Mouse (Mus musculus): ENCODE data around the gene BC049352.
A peak's percentile ranks its signal among the peaks of the same experiment; 100 is the strongest.

Gene BC049352

DNA sequence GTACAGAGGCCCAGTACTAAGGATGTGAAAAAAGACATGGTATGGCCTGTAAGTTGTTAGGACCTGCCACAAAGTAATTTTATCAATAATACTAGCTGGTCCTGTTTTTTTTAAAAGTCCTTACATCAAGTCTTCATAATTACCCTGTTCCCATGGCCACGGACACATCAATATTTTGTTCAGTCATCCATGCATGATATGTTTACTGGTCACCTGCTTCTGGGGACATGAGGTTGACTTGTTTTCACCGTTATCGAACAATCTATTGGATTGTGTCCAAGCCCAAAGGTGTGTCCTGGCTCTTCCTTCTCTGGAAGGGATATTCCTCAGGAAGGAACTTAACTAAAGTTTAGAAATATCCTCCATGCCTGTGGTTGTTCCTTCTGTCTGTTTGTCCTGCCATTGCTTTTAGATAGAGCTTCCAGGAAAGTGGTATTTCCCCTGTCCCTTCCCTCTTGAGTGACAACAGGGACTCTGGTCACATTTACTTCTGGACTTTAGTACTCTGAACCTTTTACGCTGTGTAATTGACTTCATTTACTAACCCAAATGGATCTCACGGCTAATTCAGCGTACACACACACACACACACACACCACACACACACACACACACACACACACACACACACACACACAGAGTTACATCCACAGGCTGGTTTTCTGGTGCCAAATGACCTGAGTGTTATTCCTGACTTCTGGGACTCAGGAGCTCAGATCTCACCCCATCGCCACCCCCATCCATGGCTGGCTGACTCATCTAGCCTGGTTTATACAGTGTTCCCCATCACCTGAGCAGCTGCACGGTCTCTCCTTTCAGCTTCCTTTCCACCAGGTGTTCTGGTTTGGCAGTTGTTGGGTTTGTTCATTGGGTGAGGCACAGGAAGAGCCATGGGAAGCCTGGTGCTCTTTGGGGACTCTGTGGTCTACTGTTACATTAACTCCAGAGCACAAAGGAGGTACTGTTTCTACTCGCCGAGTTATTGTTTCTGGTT is 7.1 kb downstream of the BC049352 start:
- DNase-seq (ENCODE audit: extremely low spot score, low spot score), result no peak

DNA sequence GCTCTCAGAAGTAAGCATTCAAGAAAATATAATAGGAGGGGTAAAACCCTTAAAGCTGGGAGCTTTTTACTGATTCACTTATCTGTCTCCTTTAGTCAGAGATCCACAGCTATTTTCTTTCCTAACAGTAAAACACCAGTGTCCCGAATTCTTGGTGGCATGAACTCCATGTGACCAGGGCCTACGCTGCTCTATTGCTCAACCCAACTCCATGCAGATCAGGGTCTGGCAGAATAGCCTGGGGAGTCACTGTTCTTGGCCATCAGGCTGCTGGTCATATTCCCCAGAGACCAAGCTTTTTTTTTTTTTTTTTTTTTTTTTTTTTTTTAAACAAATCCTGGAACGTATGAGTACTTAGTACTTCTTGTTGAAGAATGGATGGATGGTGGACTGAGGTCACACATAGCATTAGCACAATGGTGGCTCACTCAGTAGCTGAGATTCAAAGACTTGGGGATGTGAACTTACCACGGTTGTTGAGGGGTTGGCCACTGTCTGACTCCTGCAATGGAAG is 7.9 kb downstream of the BC049352 start:
- no peak for DNase-seq (ENCODE audit: extremely low spot score, low spot score)

DNA sequence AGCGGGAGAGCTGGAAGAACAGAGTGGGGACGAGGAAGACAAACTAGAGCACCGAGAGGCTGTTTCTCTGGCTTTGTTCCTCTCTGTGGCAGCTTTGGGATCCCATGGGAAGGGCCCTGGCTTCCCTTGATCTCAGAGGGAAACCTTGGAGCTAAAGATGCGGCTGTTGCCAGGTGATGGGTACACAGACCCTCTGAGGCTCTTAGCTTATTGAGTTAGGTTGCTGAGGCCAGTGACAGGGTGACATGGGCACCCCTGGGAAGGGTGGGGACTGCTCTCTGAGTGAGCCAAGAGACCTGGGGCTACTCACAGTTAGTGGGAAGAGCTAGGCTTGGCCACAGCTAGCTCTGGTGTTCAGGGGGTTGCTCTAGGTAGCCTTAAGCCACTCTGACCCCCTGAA is 13.7 kb downstream of the BC049352 start:
- DNase-seq (ENCODE audit: extremely low spot score, low spot score), result no peak

DNA sequence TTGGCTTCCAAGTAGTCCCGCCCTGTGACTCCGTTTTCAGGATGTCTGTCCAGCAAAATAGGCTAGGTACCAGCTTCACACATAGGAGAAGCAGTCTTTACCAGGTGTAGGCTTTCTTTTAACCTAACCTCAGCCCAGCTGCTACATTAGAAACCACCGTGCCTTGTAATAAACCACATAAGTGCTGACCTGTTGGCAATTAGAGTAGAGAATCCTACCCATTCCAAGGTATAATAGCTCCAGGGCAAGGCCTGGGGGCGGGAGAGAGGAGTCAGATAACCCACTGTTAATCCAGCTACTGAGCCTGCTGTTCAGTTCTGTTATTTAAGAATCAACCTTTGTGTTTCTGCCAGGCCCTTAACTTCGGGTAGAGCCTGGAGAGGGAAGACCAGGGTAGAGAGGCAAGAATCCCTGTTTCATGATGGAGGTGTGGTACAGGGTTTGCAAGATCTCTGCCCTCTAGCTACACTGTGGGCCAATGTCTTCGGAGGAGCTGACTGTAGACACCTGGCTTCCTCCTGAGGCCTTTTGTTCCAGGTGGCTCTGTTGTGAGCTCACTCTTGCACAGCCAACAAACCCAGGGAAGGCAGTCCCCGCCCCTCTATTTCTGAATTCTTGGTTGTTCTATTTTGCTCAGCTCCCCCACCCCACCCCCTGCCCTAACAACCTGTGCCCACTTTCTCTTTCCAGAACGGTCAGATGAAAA is 14.5 kb downstream of the BC049352 start:
- DNase-seq (ENCODE audit: extremely low spot score, low spot score), result no peak

DNA sequence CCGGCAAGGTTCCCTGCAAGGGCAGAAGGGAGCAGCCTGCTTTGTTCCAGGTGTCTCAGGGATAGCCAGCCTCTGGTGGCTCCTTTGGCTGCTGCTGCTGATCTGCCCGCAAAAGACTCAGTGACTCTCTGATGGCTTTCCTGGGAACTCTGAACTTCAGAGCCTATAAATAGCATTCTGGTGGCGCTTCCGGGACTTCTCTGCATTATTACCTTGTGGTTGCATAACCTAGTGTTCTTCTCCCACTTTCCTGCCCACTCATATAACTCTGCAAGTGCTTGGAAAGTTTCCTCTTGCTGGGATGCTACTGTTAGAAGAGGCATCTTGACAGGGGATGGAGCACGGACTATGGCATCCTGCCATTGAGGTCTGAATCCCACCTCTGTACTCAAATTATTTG is 15.7 kb downstream of the BC049352 start:
- DNase-seq (ENCODE audit: extremely low spot score, low spot score), result no peak

DNA sequence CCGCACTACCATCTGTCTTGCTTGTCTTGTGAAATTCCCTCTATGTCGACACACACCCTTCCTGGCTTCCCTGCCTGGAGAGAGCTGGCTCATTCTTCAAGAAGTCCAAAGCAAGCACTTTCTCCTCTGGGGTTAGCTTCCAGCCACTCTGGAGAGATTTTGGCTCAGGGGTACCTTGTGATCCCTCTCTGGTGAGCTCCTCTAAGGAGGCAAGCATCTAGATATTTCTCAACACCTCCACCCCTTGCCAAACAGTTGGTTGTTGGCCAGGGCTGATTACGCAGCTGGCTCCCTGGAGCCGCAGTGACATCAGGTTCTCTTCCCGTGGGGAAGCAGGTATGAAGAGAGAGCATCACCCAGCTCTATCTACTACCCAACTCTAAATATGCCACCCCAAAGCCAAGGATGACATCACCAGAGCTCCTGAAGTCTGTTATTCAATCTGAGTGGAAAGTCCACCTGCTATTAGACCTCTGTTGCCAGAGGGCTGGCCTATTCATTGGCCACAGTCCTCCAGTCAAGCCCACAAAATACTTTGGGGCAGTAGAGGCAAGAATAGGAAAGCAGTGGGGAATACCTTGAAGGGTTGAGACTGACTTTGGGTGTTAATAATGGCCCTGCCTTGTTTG is 19.6 kb downstream of the BC049352 start:
- no peak for DNase-seq (ENCODE audit: extremely low spot score, low spot score)

DNA sequence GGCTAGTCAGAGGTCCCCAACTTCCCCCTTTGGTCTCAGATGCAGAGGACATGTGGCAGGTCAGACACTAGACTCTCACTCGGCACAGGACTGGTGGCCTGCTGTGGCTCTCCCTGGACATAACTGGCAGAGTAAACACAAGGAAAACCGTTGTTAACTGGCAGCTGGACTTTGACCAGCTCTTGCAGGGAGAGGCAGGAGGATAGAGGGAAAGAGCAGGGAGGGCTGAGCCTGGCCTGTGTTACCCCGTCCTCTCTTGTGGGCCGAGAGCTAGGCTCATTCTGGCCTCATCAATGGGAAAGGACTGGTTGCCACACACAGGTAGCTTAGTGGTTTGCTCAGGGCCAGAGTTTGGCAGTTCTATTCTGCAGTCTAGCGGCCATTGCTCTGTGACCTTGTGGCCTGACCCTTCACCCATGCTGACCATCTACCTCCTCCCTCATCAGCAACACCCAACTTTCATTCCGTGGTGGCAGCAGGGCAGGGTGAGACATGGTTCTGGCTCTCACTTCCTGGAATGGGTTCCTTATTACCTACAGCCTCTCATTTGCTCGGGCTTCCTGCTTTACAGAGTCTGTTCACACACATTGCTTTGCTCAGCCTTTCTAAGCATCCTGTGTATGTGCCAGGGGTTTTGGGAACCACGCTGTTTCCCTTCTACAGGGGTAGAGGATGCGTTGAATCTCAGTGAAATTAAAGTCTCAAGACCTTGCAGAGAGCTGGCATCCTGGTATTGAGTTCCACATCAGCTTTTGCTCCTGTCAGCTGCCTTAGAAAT is 20.4 kb downstream of the BC049352 start:
- DNase-seq (ENCODE audit: extremely low spot score, low spot score), result no peak

DNA sequence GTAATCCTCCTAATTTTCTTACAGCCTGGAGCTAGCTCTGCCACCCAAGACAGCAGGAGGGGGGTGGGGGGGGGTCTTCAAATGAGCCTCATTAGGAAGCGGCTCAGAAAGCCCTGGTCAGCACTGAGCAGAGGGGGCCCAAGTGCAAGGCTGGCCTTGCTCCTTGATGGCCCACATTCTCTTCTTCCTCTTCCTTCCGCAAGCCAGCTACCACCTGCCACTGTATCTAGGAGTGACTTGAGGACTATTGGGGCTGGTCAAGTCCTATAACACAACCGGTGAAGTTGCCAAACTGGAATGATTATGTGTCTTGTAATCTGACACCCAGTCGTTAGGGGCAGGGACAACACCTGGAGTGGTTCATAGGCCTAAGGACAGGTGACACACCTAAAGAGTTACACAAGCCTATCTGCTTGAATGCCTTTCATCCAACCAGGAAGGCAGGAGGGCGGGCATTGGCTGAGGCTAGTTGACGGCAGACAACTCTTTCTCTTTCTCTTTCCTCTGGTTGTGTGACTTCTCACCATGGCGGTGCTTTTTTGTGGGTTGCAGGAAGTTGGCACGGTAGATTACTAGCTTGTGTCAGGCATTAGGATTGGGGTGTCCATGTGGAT is 22.1 kb downstream of the BC049352 start, which contains the start of gene Tmprss4:
Gene Tmprss4, minus strand, starts transcription at position 296 of the 614 bp plus-strand sequence.
- DNase-seq (ENCODE audit: extremely low spot score, low spot score), result no peak

DNA sequence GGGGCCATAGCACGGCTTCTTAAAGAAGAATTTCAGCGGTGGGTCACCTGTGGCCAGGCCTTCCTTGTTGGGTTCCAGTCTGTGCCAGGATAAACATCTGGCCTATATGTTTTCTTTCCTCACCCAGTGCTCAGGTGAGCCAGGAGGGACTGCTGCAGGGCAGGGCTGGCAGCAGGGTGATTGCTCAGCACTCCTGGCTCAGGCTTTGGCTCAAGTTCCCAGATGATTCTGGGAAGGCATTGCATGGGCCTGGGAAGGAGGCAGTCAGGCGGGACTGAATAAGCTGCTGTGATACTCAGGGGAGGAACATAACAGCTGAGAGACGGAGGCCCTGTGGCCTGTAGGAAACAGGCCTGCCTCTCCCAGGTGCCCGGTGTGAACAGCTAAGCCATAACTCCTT is 23.3 kb downstream of the BC049352 start:
- no peak for DNase-seq (ENCODE audit: extremely low spot score, low spot score)

DNA sequence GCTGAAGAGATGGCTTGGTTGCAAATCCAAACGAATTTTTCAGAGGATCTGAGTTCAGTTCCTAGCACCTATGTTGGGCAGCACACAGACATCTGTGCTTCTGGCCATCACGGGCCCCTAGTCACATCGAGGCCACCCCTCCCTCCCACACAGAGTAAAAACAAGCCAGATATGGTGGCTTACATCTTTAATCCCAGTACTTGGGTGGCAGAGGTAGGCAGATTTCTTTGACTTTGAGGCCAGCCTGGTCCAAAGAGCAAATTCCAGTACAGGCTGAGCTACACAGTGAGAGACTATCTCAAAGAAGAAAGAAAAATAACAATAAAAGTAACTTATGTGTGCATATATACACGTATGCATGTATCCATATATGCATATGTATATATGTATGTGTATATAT is 24.3 kb downstream of the BC049352 start:
- DNase-seq (ENCODE audit: extremely low spot score, low spot score), result no peak

DNA sequence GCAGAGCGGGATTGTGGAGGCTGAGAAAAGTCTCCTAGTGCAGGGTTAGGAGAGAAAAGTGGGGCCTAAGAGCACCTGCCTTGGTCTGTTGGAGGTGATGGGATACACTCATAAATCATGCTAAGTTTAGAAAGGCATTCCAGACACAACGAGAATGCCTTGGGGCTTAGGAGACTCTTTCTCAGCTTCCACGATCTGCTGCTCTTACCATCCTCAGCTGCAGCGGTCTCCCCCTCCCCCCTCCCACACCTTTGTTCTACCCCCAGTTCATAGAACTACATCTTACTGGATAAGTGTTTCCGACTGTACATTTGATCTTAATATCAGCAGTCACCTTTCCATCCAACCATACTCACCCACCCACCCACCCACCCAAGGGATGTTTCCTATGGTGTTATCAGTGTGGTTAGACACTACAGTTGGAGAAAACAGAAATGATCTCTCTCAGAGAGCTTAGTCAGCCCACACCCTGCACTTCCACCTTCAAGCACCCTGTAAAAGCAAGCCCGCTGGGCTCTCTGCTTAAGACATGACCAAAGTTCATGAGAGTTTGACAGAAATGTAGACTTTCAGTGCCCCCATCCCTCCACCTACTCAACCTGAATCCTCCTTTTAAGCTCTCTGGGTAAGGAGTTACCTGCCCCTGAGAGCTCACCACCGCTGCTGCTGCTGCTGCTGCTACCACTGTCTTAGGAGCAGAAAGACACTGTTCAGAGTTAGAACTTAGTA is 25.4 kb downstream of the BC049352 start:
- no peak for DNase-seq (ENCODE audit: extremely low spot score, low spot score)

DNA sequence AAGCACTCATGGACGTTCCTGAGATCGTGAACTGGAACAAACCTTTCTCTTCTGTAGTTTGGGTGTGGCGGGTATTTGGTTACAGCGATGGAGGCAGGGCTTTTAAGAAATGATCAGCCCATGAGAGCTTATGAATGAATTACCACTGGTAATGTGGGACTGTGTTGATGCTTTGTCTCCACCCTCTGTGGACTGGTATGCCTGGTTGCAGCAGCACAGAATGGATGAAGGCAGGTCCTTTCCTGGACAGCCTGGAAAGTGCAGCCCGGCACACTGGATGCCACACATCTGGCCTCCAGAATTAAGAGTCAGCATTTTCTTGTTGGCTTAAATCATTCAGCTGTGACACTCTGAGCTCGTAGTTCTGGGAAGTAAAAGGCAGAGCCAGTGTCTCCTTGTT is 30.2 kb downstream of the BC049352 start:
- no peak for DNase-seq (ENCODE audit: extremely low spot score, low spot score)

DNA sequence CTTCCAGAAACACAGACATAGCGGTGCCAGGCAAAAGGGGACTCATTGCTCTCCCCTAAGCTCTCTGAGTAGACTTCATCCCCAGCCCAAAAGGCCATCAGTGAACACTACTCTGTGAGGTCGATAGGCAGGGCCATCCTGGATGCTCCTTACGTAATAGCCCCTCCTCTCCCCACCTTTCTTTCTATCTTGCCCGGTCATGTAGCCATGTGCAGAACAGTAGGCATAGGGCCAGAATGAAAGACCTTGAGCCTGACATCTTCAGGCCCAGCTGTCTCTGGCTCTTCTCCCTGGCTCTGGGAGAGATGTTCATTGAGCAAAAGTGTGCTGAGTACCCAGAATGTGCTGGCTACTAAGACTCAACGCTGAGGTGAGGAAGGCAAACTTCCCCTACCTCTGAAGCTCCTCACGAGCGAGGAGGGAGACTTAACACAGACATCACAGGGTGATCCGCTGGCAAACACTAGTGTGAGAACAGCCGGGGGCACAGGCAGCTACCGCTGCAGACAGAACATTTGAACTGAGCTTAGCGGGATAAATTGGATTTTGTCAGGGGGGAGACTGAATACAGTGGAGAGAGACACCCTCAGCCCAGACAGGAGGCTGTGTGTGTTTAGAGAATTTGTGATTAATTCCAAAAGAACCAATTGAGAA is 33.8 kb downstream of the BC049352 start:
- DNase-seq (ENCODE audit: extremely low spot score, low spot score), result no peak

DNA sequence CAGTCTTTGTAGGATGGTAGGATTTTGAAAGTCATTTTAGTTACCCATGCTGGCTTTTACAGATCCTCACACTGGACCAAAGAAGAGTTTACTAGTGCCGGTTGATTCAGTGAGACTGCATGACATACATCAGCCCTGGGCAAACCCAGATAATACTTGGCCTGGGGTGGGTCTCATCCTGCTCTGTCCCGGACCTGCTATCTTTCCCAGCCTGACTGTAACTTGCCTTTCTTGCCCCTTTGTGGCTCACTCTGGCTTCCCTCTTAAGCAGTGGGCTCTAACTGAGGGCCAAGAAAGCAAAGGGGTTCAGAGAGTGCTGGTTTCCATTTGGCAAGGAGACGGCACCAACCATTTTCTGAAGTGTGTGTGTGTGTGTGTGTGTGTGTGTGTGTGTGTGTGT is 37.8 kb downstream of the BC049352 start:
- no peak for DNase-seq (ENCODE audit: extremely low spot score, low spot score)

DNA sequence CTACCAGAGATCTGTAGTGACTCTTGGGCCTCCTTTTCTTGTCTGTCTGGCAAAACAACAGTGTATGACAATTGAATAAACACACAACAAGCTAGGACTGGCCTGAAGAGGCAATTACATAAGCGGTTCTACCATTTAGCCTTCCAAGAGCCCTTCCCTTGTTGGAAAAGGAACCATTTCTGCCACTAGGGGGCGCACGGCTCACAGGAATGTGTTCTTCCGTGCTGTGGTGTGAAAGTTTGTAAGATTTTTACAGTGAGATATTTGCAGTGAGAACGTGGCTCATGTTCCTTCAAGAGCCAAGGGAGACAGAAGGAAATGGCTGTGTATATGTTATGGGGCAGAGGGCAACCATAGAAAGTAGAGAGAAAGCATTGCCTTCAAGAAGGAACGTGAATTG is 39.8 kb downstream of the BC049352 start:
- peak; percentile 92 for DNase-seq (ENCODE audit: extremely low spot score, low spot score)

DNA sequence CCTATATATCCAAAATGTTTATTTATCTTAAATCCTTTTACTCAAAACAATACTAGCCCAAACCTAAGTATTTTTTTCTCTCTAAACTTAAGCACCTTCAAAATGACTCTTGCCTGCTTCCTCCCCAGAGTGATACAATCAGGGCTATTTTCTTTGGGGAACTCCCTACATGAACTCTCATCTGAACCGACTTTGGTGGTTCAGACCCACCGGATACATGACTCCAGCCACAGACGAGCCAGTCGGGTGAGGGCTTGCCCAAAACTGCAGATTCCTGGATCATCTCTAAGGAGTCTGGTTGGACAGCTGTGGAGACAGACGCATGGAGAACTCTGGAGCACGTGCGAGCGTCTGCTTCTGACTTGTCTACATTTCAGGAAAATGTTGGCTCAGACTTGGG is 47.6 kb downstream of the BC049352 start:
- DNase-seq (ENCODE audit: extremely low spot score, low spot score), result no peak

DNA sequence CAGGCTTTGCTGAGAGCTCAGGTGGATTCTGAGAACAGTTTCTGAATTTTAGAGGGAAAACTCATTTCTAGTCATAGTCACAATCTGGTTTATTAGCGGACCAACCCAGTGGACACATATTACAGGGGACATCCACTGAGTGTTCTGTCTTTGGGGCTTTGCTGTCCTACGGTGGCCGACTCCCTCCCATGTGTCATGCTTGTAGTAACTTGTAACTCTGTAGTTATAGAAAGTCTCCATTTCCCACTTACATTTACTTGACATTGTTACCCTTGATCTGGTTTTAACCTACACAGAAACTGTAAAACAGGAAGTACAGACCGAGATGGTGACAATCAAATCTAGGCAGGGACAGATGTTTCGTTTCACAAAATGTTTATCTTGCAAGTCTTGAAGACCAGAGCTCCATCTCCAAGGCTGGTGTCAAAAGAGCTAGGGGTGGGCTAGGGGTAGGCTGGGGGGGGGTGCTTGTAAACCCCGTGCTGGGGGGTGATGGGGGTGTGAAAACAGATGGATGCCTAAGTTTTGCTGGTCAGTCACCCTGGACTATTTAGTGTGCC is 53.9 kb downstream of the BC049352 start:
- no peak for DNase-seq (ENCODE audit: extremely low spot score, low spot score)

DNA sequence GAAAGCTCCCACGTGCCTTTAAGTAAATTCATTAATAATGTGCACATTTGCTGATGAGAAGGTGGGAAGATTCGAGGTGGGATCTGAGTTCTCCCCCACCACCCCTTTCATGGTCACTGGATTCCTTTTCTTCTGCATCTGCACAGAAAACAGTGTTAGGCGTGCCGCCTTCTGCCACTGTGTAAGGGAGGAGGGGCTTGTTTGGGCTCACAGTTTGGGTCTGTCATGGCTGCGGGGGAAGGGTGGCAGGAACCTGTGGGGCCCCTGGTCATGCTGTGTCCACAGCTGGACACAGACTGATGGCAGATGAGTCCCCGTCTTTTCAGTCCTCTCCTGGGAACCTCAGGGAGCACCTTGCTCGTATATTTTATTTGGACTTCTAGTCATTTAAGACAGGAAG is 54.9 kb downstream of the BC049352 start:
- no peak for DNase-seq (ENCODE audit: extremely low spot score, low spot score)

DNA sequence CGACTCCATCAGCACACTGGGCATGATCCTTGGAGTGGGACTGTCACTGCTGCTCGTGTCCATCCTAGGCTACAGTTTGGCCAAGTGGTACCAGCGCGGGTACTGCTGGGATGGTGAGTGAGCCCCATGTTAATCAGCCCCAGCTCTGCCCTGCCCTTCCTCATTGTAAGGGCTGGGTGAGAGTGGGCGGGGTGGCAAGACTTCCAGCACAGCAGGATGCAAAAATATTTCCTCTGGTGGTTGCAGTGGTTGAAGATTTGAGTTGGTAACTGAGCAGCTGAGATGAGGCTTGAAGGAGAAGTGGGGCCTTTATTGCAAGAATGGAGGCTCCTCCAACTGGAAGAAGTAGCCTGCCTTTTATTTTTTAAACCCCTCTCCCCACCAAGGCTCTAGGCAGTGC is 59.6 kb downstream of the BC049352 start:
- no peak for DNase-seq (ENCODE audit: extremely low spot score, low spot score)
